Mouse (Mus musculus): ENCODE data around the gene Slc17a1. TPM values are rescaled to one million over a fixed set of nuclear protein-coding genes. Genes with fewer than 3 reads are reported as not detected.

Slc17a1 gene
- polyA plus RNA-seq, 1 experiment from 2014 or later, result not detected

- Histone ChIP-seq H3K27ac (ENCODE audit: low read depth, low read length) (no peak overlapping the region), H3K4me1 (ENCODE audit: control insufficient read depth, insufficient read depth, low read length) (no peaks in the 10 kb centered on the region), H3K4me3 (ENCODE audit: low read depth, low read length) (no peak overlapping the region), H3K9me3 (replicated peaks; ENCODE audit: control insufficient read depth, low read length) (no peaks in the 10 kb centered on the region), H3K36me3 (ENCODE audit: control insufficient read depth, insufficient read depth, low read length) (no peaks in the 10 kb centered on the region), H3K4me2 (ENCODE audit: low read length) (no peak overlapping the region), H3K9ac (ENCODE audit: low read length) (no peak overlapping the region), H3K27me3 (replicated peaks; ENCODE audit: control insufficient read depth, insufficient read depth, low read length) (no peaks in the 10 kb centered on the region)
- ATAC-seq, result no peak
- 88% methylated on average over 3 of the region's 3 CpGs for WGBS
- DNase-seq (ENCODE audit: low spot score), result no peak
Measured at GRCm38 (mm10) chr13:23879106-23879505, 11.6 kb downstream of the Slc17a1 start.

DNA sequence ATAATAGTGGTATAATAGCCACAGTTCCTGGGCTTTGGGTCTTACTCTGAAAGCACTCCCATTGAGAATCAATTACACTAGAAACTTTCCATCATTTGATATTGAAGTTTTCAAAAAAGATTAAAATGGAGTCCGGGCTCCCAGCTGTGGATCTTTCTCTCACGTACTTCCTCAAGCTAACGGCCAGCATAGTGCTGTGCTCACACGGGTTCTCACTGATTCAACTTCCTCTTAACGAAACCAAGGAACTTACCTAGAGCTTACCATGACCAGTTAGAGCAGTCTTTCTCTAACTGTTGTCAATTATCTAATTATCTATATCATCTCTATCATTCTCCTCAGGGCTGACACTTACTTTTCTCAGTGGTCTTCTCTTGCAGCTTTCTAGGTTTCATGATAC lies 12.1 kb downstream of the Slc17a1 start:
- no peaks in the 10 kb centered on the region for H3K27me3 ChIP-seq (replicated peaks; ENCODE audit: control insufficient read depth, insufficient read depth, low read length)
- no peak for DNase-seq (ENCODE audit: low spot score)
- no peaks in the 10 kb centered on the region for H3K4me1 ChIP-seq (ENCODE audit: control insufficient read depth, insufficient read depth, low read length)
- H3K4me2 ChIP-seq (ENCODE audit: low read length), result no peak overlapping the region
- H3K36me3 ChIP-seq (ENCODE audit: control insufficient read depth, insufficient read depth, low read length), result no peaks in the 10 kb centered on the region
- no peaks in the 10 kb centered on the region for H3K9me3 ChIP-seq (replicated peaks; ENCODE audit: control insufficient read depth, low read length)
- H3K9ac ChIP-seq (ENCODE audit: low read length), result no peak overlapping the region
- H3K27ac ChIP-seq (ENCODE audit: low read depth, low read length), result no peak overlapping the region
- ATAC-seq, result no peak
- no peak overlapping the region for H3K4me3 ChIP-seq (ENCODE audit: low read depth, low read length)
- 80% methylated on average over 5 of the region's 5 CpGs for WGBS

DNA sequence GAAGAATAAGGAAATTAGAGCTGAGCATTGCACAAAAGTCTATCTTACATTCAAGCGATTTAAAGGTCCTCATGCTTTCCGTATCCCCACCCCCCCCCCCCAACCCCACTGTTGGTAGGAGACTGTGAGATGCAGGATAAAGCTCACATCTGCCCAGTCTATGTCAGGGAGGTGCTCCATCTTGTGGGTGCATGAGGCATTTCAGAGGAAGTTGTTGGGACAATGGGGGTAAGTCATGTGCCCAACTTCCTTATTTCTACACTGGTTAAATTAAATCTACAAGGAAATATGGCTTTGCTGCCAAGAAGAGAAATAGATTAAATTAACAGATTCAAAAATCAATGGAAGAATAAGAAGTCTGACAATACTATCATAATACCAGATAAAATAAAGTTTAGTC lies 18.0 kb downstream of the Slc17a1 start:
- peak; percentile 35 for DNase-seq (ENCODE audit: low spot score)
- peak; percentile 48; the same call in 1 of the 2 replicates for ATAC-seq
- 26% methylated on average over 2 of the region's 2 CpGs for WGBS

GRCm38 (mm10) chr13:23887026-23887725 lies 19.6 kb downstream of the Slc17a1 start:
- 72% methylated on average over 3 of the region's 3 CpGs for WGBS
- no peak overlapping the region for H3K4me2 ChIP-seq (ENCODE audit: low read length)
- H3K27me3 ChIP-seq (replicated peaks; ENCODE audit: control insufficient read depth, insufficient read depth, low read length), result no peaks in the 10 kb centered on the region
- H3K4me3 ChIP-seq (ENCODE audit: low read depth, low read length), result no peak overlapping the region
- H3K9me3 ChIP-seq (replicated peaks; ENCODE audit: control insufficient read depth, low read length), result no peaks in the 10 kb centered on the region
- no peaks in the 10 kb centered on the region for H3K36me3 ChIP-seq (ENCODE audit: control insufficient read depth, insufficient read depth, low read length)
- no peak for ATAC-seq
- H3K4me1 ChIP-seq (ENCODE audit: control insufficient read depth, insufficient read depth, low read length), result no peaks in the 10 kb centered on the region
- no peak overlapping the region for H3K9ac ChIP-seq (ENCODE audit: low read length)
- H3K27ac ChIP-seq (ENCODE audit: low read depth, low read length), result no peak overlapping the region
- no peak for DNase-seq (ENCODE audit: low spot score)

More for the DNA sequence above, 18.0 kb downstream of the Slc17a1 start:
- Histone ChIP-seq H3K27ac (ENCODE audit: low read depth, low read length) (no peak overlapping the region), H3K9ac (ENCODE audit: low read length) (no peak overlapping the region), H3K4me2 (ENCODE audit: low read length) (no peak overlapping the region), H3K4me3 (ENCODE audit: low read depth, low read length) (no peak overlapping the region), H3K36me3 (ENCODE audit: control insufficient read depth, insufficient read depth, low read length) (no peaks in the 10 kb centered on the region), H3K27me3 (replicated peaks; ENCODE audit: control insufficient read depth, insufficient read depth, low read length) (no peaks in the 10 kb centered on the region), H3K9me3 (replicated peaks; ENCODE audit: control insufficient read depth, low read length) (no peaks in the 10 kb centered on the region), H3K4me1 (ENCODE audit: control insufficient read depth, insufficient read depth, low read length) (no peaks in the 10 kb centered on the region)

DNA sequence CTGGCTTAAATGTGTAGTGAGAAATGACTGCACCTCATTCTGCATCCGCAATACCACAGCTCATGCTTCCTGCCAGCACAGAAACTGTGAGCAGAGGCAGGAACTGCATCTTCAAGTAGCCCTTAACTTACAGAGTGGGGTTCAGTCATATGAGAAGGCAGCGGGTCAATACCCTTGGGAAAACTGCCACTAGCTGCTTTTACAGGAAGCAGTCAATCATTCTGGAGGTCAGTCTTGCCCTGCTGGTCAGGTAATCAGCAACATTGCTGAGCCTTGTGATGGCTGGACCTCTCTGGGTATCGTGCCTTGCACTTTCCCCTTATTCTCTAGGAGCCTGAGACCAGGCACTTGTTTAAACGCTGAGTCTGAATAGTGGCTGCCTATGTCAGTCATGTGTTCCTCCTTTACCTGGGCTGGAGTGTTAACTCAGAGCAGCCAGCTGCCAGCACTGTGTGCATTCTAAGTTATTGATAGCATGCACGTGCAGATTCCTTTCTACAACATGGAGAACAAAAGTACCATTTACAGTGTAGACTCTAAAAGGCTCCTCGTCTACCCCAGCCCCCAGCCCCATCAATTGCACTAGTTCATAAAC lies 21.6 kb downstream of the Slc17a1 start:
- 82% methylated on average over 6 of the region's 6 CpGs for WGBS
- Histone ChIP-seq H3K27ac (ENCODE audit: low read depth, low read length) (no peak overlapping the region), H3K36me3 (ENCODE audit: control insufficient read depth, insufficient read depth, low read length) (no peaks in the 10 kb centered on the region), H3K9me3 (replicated peaks; ENCODE audit: control insufficient read depth, low read length) (no peaks in the 10 kb centered on the region), H3K27me3 (replicated peaks; ENCODE audit: control insufficient read depth, insufficient read depth, low read length) (no peaks in the 10 kb centered on the region), H3K9ac (ENCODE audit: low read length) (no peak overlapping the region), H3K4me2 (ENCODE audit: low read length) (no peak overlapping the region), H3K4me1 (ENCODE audit: control insufficient read depth, insufficient read depth, low read length) (no peaks in the 10 kb centered on the region), H3K4me3 (ENCODE audit: low read depth, low read length) (no peak overlapping the region)
- no peak for ATAC-seq
- DNase-seq (ENCODE audit: low spot score), result no peak

DNA sequence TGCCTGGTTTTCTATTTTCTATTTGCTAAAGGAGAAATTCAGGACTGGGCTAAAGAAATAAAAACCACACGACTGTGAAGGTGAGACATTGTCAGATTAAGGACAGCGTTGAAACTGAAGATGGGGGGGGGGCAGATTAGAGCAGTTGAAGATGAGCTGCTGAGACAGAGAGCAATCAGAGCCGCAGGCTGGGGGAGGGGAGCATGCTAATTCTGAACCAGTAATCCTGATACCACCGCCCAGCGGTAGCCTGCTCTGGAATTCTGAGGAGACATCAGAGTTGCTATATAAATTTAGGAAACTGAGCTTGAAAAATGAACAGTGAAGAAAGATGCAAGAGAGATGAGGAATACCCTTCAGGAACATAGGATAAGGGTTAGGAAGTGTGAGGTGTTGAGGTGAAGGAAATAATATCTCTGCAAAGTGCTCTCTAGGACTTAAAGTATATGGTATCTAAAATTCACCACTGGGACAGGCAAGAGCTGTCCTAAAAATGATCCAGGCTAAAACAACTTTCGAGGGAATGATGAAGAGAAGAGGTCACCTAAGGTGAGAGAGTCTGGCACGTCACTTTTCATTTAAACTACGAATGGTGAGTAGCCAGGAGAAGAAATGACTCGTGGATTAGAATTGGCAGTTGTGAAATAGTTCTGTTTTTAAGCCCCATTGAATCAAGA lies 25.2 kb downstream of the Slc17a1 start:
- no peaks in the 10 kb centered on the region for H3K4me1 ChIP-seq (ENCODE audit: control insufficient read depth, insufficient read depth, low read length)
- H3K4me2 ChIP-seq (ENCODE audit: low read length), result no peak overlapping the region
- no peaks in the 10 kb centered on the region for H3K27me3 ChIP-seq (replicated peaks; ENCODE audit: control insufficient read depth, insufficient read depth, low read length)
- no peak overlapping the region for H3K9ac ChIP-seq (ENCODE audit: low read length)
- no peak overlapping the region for H3K4me3 ChIP-seq (ENCODE audit: low read depth, low read length)
- DNase-seq (ENCODE audit: low spot score) (no peak), ATAC-seq (no peak)
- H3K27ac ChIP-seq (ENCODE audit: low read depth, low read length), result no peak overlapping the region
- no peaks in the 10 kb centered on the region for H3K9me3 ChIP-seq (replicated peaks; ENCODE audit: control insufficient read depth, low read length)
- no peaks in the 10 kb centered on the region for H3K36me3 ChIP-seq (ENCODE audit: control insufficient read depth, insufficient read depth, low read length)
- WGBS, result 17% methylated on average over 9 of the region's 9 CpGs

- Histone ChIP-seq H3K4me3 (ENCODE audit: low read depth, low read length) (no peak overlapping the region), H3K4me2 (ENCODE audit: low read length) (no peak overlapping the region), H3K4me1 (ENCODE audit: control insufficient read depth, insufficient read depth, low read length) (no peaks in the 10 kb centered on the region), H3K9me3 (replicated peaks; ENCODE audit: control insufficient read depth, low read length) (no peaks in the 10 kb centered on the region), H3K27me3 (replicated peaks; ENCODE audit: control insufficient read depth, insufficient read depth, low read length) (no peaks in the 10 kb centered on the region), H3K27ac (ENCODE audit: low read depth, low read length) (no peak overlapping the region), H3K9ac (ENCODE audit: low read length) (no peak overlapping the region), H3K36me3 (ENCODE audit: control insufficient read depth, insufficient read depth, low read length) (no peaks in the 10 kb centered on the region)
- DNase-seq (ENCODE audit: low spot score) (peak; percentile 42), ATAC-seq (peak; percentile 54; the same call in 1 of the 2 replicates)
- 9% methylated on average over 4 of the region's 4 CpGs for WGBS
Measured at GRCm38 (mm10) chr13:23893269-23893593, 25.7 kb downstream of the Slc17a1 start.

DNA sequence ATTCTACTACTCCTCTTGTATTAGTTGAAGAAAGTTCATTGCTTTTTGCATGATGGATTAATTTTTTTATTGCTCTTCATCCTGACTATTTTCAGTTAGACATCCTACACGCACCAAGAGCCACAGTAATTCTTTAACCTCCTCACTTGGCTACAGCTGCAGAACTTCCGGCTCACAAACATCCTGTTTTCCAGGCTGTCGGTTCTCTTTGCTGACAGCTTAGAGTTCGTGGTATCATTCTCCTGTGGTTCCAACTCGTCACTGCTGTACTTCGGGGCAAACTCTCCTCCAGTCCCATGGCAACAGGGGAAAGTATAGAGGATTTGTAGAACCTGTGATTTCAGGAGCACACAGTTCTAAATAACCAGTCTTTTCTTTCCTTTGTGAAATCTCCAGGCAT lies 30.7 kb downstream of the Slc17a1 start:
- no peaks in the 10 kb centered on the region for H3K27me3 ChIP-seq (replicated peaks; ENCODE audit: control insufficient read depth, insufficient read depth, low read length)
- no peaks in the 10 kb centered on the region for H3K9me3 ChIP-seq (replicated peaks; ENCODE audit: control insufficient read depth, low read length)
- 54% methylated on average over 6 of the region's 6 CpGs for WGBS

GRCm38 (mm10) chr13:23906906-23907305 lies 39.4 kb downstream of the Slc17a1 start:
- H3K4me3 ChIP-seq (ENCODE audit: low read depth, low read length), result no peak overlapping the region
- H3K9me3 ChIP-seq (replicated peaks; ENCODE audit: control insufficient read depth, low read length), result no peaks in the 10 kb centered on the region
- H3K9ac ChIP-seq (ENCODE audit: low read length), result no peak overlapping the region
- no peaks in the 10 kb centered on the region for H3K27me3 ChIP-seq (replicated peaks; ENCODE audit: control insufficient read depth, insufficient read depth, low read length)
- H3K27ac ChIP-seq (ENCODE audit: low read depth, low read length), result no peak overlapping the region
- no peak for ATAC-seq
- H3K36me3 ChIP-seq (ENCODE audit: control insufficient read depth, insufficient read depth, low read length), result no peaks in the 10 kb centered on the region
- no peaks in the 10 kb centered on the region for H3K4me1 ChIP-seq (ENCODE audit: control insufficient read depth, insufficient read depth, low read length)
- no peak for DNase-seq (ENCODE audit: low spot score)
- WGBS, result 96% methylated on average over 5 of the region's 5 CpGs
- H3K4me2 ChIP-seq (ENCODE audit: low read length), result no peak overlapping the region

More for the DNA sequence above, 30.7 kb downstream of the Slc17a1 start:
- peak; percentile 2 for DNase-seq (ENCODE audit: low spot score)
- no peak overlapping the region for H3K4me2 ChIP-seq (ENCODE audit: low read length)
- no peak for ATAC-seq
- no peak overlapping the region for H3K4me3 ChIP-seq (ENCODE audit: low read depth, low read length)
- H3K4me1 ChIP-seq (ENCODE audit: control insufficient read depth, insufficient read depth, low read length), result no peaks in the 10 kb centered on the region
- no peak overlapping the region for H3K27ac ChIP-seq (ENCODE audit: low read depth, low read length)
- H3K9ac ChIP-seq (ENCODE audit: low read length), result no peak overlapping the region
- no peaks in the 10 kb centered on the region for H3K36me3 ChIP-seq (ENCODE audit: control insufficient read depth, insufficient read depth, low read length)

All from forebrain, embryonic 14.5 days (tissue).